Mouse (Mus musculus) hindbrain, embryonic 15.5 days (tissue): ENCODE results near the gene Smad3. TPM values are rescaled to one million over a fixed set of nuclear protein-coding genes. Genes with fewer than 3 reads are reported as not detected.

Experiments
- ATAC-seq: fragments of 200-750 bp; cut with Nextera tagmentation; 2 replicates; pipeline ENCODE4 v1.8.0; 2017; ENCODE audit warnings: low read depth, moderate number of reproducible peaks, moderate TSS enrichment; ENCODE audit not compliant: low FRiP score
- H3K27ac ChIP-seq: fragments of 300-500 bp; sonication (generic); replicated peaks from 2 replicates; pipeline ENCODE4 v1.5.1; 2015; ENCODE audit warnings: mild to moderate bottlenecking, inconsistent platforms
- H3K27me3 ChIP-seq: fragments of 300-500 bp; sonication (generic); 2 replicates; pipeline ENCODE4 v1.6.1; 2015; ENCODE audit warnings: control low read depth, inconsistent platforms
- H3K36me3 ChIP-seq: fragments of 300-500 bp; sonication (generic); 2 replicates; pipeline ENCODE4 v1.6.1; 2015; ENCODE audit warnings: control low read depth, inconsistent platforms
- H3K4me1 ChIP-seq: fragments of 300-500 bp; sonication (generic); replicated peaks from 2 replicates; pipeline ENCODE4 v1.6.1; 2015; ENCODE audit warnings: control low read depth, inconsistent platforms
- H3K4me2 ChIP-seq: fragments of 300-500 bp; sonication (generic); 2 replicates; pipeline ENCODE4 v1.6.1; 2015; ENCODE audit warnings: moderate library complexity, mild to moderate bottlenecking, inconsistent platforms
- H3K4me3 ChIP-seq: fragments of 300-500 bp; sonication (generic); 2 replicates; pipeline ENCODE4 v1.5.1; 2015; ENCODE audit warnings: mild to moderate bottlenecking, inconsistent platforms
- H3K9ac ChIP-seq: fragments of 300-500 bp; sonication (generic); 2 replicates; pipeline ENCODE4 v1.6.1; 2015; ENCODE audit warnings: inconsistent platforms
- H3K9me3 ChIP-seq: fragments of 300-500 bp; sonication (generic); 2 replicates; pipeline ENCODE4 v1.6.1; 2016; ENCODE audit warnings: control low read depth, inconsistent platforms
- whole genome bisulfite sequencing: fragments of 180-500 bp; shearing (Covaris S2); methylation state at CpG from one replicate; pipeline ENCODE4 v1.1.7; 2015; 5-methylcytosine and 5-hydroxymethylcytosine counted together
- polyA plus RNA-seq: library from polyadenylated mRNA; unstranded; fragments of >200 nt; fragmentation: Nextera tagmentation; extraction: Ambion mirVana; gene quantifications from 2 replicates; pipeline ENCODE4 v1.2.1, GENCODE M21; 2015

The Smad3 gene
- polyA plus RNA-seq, 1 experiment from 2014 or later = 9.6 TPM

DNA sequence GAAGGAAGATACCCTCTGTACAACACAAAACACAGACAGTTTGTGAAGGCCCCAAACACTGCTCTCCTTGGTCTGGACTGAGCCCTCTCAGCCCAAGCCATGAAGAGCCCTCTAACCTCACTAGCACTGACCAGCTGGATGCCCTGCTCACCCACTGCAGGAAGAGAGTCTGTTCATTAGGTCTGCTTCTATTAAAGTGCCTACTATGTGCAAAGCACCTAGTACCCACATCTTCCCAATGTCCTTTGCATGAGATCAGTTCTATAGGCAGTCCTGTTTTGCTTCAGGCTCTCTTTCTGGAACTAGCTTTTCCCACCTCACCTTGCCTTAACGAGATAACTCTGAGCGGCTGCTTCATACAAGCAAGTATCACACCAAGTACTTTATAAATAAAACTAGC, 74.9 kb downstream of the Smad3 start:
- WGBS = 93% methylated on average over 2 of the region's 2 CpGs
- H3K27me3 ChIP-seq = no peaks in the 10 kb centered on the region

GRCm38 (mm10) chr9:63682301-63682700, 75.5 kb downstream of the Smad3 start:
- WGBS = 82% methylated on average over 9 of the region's 9 CpGs
- no peak overlapping the region for H3K27ac ChIP-seq

More for the DNA sequence above, 74.9 kb downstream of the Smad3 start:
- Histone ChIP-seq H3K4me1 (no peaks in the 10 kb centered on the region), H3K9me3 (no peaks in the 10 kb centered on the region), H3K27ac (no peak overlapping the region), H3K4me2 (no peak overlapping the region), H3K4me3 (no peak overlapping the region), H3K36me3 (no peaks in the 10 kb centered on the region), H3K9ac (no peak overlapping the region)
- no peak for ATAC-seq

GRCm38 (mm10) chr9:63678076-63678475, 79.7 kb downstream of the Smad3 start:
- Histone ChIP-seq H3K4me1 (no peaks in the 10 kb centered on the region), H3K27ac (no peak overlapping the region), H3K4me2 (no peak overlapping the region), H3K36me3 (no peaks in the 10 kb centered on the region), H3K4me3 (no peak overlapping the region), H3K9ac (no peak overlapping the region), H3K9me3 (no peaks in the 10 kb centered on the region), H3K27me3 (no peaks in the 10 kb centered on the region)
- ATAC-seq = no peak
- WGBS = 94% methylated on average over 1 of the region's 1 CpGs

More at GRCm38 (mm10) chr9:63682301-63682700, 75.5 kb downstream of the Smad3 start:
- ATAC-seq = no peak
- H3K9ac ChIP-seq = no peak overlapping the region
- H3K36me3 ChIP-seq = no peaks in the 10 kb centered on the region
- H3K27me3 ChIP-seq = no peaks in the 10 kb centered on the region
- no peaks in the 10 kb centered on the region for H3K9me3 ChIP-seq
- H3K4me3 ChIP-seq = no peak overlapping the region
- no peak overlapping the region for H3K4me2 ChIP-seq
- H3K4me1 ChIP-seq = no peaks in the 10 kb centered on the region

GRCm38 (mm10) chr9:63677621-63678020, 80.2 kb downstream of the Smad3 start:
- H3K27me3 ChIP-seq = no peaks in the 10 kb centered on the region
- no peak for ATAC-seq
- H3K4me2 ChIP-seq = no peak overlapping the region
- H3K27ac ChIP-seq = no peak overlapping the region
- no peaks in the 10 kb centered on the region for H3K9me3 ChIP-seq
- H3K9ac ChIP-seq = no peak overlapping the region
- no peaks in the 10 kb centered on the region for H3K36me3 ChIP-seq
- WGBS = 63% methylated on average over 3 of the region's 3 CpGs
- H3K4me1 ChIP-seq = peaks cover 4% of the 10 kb centered on the region; the same call in 1 of the 2 replicates
- H3K4me3 ChIP-seq = no peak overlapping the region

DNA sequence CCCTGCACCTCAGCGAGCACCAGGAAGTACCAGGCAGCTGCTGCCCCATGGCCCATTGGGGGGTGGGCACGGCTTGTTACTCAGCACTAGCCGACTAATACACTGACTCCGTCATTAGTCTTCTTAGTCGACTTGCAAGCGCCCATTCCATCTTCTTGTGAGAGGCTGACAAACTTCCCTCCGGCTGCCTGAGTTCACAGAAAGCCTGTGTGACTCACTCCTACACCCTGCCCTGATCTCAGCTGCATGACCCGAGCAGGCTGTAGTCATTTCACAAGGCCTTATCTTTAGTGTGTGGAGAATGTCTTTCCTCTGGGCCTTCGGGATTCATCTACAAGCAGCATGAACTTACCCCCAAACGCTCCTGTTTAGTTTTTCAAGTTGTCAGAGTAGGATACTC, 83.2 kb downstream of the Smad3 start:
- H3K4me2 ChIP-seq = no peak overlapping the region
- H3K27ac ChIP-seq = no peak overlapping the region
- no peak for ATAC-seq
- H3K27me3 ChIP-seq = no peaks in the 10 kb centered on the region
- 91% methylated on average over 10 of the region's 10 CpGs for WGBS
- H3K9ac ChIP-seq = no peak overlapping the region
- no peaks in the 10 kb centered on the region for H3K9me3 ChIP-seq
- no peaks in the 10 kb centered on the region for H3K36me3 ChIP-seq
- peaks cover 4% of the 10 kb centered on the region; the same call in 1 of the 2 replicates for H3K4me1 ChIP-seq
- no peak overlapping the region for H3K4me3 ChIP-seq

DNA sequence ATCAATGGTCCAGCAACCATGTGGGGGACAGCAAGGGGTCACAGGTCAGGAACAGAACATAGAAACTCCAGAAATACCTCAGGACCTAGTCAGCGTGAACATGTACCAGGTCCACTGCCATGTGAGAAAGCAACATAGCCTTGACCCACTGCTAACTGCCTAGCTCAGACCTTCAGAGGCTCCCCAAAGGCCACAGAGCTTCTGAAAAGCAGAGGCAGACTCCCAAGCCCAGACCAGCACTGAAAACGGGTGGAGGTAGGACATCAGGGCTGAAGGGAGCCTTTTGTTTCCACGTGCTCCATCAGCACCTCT, 84.3 kb downstream of the Smad3 start:
- no peak overlapping the region for H3K4me2 ChIP-seq
- H3K4me3 ChIP-seq = no peak overlapping the region
- no peak for ATAC-seq
- no peaks in the 10 kb centered on the region for H3K9me3 ChIP-seq
- no peak overlapping the region for H3K27ac ChIP-seq
- no peaks in the 10 kb centered on the region for H3K27me3 ChIP-seq
- peaks cover 11% of the 10 kb centered on the region; the same call in 1 of the 2 replicates for H3K4me1 ChIP-seq
- no peaks in the 10 kb centered on the region for H3K36me3 ChIP-seq
- WGBS = 76% methylated on average over 3 of the region's 3 CpGs
- no peak overlapping the region for H3K9ac ChIP-seq

- H3K9ac ChIP-seq = no peak overlapping the region
- no peak overlapping the region for H3K4me2 ChIP-seq
- 69% methylated on average over 8 of the region's 8 CpGs for WGBS
- ATAC-seq = no peak
- H3K27me3 ChIP-seq = no peaks in the 10 kb centered on the region
- H3K4me3 ChIP-seq = no peak overlapping the region
- peaks cover 16% of the 10 kb centered on the region for H3K4me1 ChIP-seq
- no peaks in the 10 kb centered on the region for H3K9me3 ChIP-seq
- no peak overlapping the region for H3K27ac ChIP-seq
- H3K36me3 ChIP-seq = no peaks in the 10 kb centered on the region
Measured at GRCm38 (mm10) chr9:63672797-63673493, 84.8 kb downstream of the Smad3 start.

- Histone ChIP-seq H3K9me3 (no peaks in the 10 kb centered on the region), H3K4me1 (peaks cover 46% of the 10 kb centered on the region), H3K4me3 (no peak overlapping the region), H3K27me3 (no peaks in the 10 kb centered on the region), H3K36me3 (no peaks in the 10 kb centered on the region), H3K9ac (no peak overlapping the region), H3K4me2 (no peak overlapping the region), H3K27ac (no peak overlapping the region)
- ATAC-seq = no peak
- 98% methylated on average over 7 of the region's 7 CpGs for WGBS
Measured at GRCm38 (mm10) chr9:63669816-63670215, 88.0 kb downstream of the Smad3 start.

DNA sequence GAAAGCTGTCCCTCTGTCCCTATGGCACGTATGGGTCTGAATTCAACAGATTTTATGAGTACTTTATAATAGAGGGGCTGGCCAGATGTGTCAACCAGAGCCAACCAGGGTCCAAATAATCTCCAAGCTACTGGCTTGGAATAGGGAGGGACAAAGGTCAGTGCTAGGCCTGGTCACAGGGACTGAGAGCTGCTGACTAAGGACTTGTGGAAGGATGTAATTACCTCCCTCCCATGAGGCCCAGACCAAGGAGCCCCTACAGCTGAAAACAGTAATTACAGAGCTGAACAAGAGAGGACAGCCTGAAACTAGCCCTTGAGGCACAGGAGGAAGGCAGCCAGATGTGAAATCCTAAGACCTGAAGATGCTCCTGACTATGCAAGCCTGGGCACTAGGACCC, 89.2 kb downstream of the Smad3 start:
- Histone ChIP-seq H3K36me3 (no peaks in the 10 kb centered on the region), H3K4me2 (no peak overlapping the region), H3K4me1 (peaks cover 49% of the 10 kb centered on the region), H3K4me3 (no peak overlapping the region), H3K27ac (no peak overlapping the region), H3K9ac (no peak overlapping the region), H3K27me3 (no peaks in the 10 kb centered on the region), H3K9me3 (no peaks in the 10 kb centered on the region)
- no peak for ATAC-seq
- 63% methylated on average over 1 of the region's 1 CpGs for WGBS

DNA sequence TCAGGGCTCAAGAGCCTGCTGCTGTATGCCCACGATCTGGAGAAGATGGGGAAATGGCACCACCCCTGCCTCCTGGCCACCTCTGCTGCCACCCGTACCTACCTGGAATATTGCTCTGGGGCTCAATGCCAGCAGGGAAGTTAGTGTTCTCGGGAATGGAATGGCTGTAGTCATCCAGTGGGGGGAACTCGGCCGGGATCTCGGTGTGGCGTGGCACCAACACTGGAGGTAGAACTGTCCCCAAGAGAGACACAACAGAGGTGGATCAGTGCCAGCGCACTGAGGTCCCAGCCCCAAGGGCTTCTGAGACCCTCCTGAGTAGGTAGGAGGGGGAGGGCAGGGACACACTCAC, 90.4 kb downstream of the Smad3 start:
- Histone ChIP-seq H3K4me2 (0 out of 2 replicates have a peak overlapping the region, but pooled peaks have one; percentile 7), H3K4me1 (peaks cover 45% of the 10 kb centered on the region), H3K36me3 (no peaks in the 10 kb centered on the region), H3K27ac (0 out of 2 replicates have a peak overlapping the region, but pooled peaks have one; percentile 3), H3K27me3 (no peaks in the 10 kb centered on the region), H3K4me3 (no peak overlapping the region), H3K9me3 (no peaks in the 10 kb centered on the region), H3K9ac (no peak overlapping the region)
- 75% methylated on average over 8 of the region's 8 CpGs for WGBS
- no peak for ATAC-seq

DNA sequence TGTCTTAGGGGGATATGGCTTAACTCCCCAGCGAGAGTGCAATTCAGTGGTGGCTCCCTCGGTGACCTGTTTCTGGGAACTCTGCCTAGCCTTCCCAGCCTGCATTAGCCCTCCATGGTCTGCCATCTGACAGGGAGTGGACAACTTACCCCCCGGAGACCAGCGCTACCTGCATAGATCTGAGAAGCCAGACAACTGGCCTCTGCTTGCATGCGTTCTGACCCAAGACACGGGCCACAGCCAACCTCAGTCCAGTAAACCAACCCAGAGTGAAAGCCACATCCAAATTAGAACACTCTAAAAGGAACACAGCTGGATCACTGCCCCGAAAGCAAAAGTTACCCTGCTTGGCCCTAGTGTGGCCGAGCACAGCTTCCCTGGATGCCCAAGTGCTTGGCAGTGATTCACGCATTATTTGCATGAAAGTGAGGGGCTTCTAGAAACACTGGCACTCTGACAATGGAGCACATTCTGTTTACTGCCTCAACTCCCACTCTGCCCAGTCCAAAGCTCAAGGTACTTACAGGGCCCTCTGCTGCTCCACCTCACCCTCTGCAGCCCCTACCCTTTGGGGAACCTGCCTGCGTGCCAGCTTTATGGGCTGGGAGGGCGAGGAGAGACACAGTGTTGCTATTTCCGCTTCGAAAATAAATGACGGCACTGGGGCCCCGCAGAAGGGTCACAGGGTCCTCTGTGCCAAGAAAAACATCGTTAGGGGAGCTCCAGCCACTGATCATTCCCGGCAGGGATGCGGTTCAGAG, 91.0 kb downstream of the Smad3 start:
- H3K4me3 ChIP-seq = no peak overlapping the region
- no peaks in the 10 kb centered on the region for H3K27me3 ChIP-seq
- peak; percentile 70 for ATAC-seq
- 0 out of 2 replicates have a peak overlapping the region, but pooled peaks have one; percentile 7 for H3K4me2 ChIP-seq
- H3K9me3 ChIP-seq = no peaks in the 10 kb centered on the region
- no peaks in the 10 kb centered on the region for H3K36me3 ChIP-seq
- H3K27ac ChIP-seq = peak overlapping the region; percentile 51; the same call in 1 of the 2 replicates
- H3K4me1 ChIP-seq = peaks cover 45% of the 10 kb centered on the region
- H3K9ac ChIP-seq = no peak overlapping the region
- 48% methylated on average over 18 of the region's 18 CpGs for WGBS

DNA sequence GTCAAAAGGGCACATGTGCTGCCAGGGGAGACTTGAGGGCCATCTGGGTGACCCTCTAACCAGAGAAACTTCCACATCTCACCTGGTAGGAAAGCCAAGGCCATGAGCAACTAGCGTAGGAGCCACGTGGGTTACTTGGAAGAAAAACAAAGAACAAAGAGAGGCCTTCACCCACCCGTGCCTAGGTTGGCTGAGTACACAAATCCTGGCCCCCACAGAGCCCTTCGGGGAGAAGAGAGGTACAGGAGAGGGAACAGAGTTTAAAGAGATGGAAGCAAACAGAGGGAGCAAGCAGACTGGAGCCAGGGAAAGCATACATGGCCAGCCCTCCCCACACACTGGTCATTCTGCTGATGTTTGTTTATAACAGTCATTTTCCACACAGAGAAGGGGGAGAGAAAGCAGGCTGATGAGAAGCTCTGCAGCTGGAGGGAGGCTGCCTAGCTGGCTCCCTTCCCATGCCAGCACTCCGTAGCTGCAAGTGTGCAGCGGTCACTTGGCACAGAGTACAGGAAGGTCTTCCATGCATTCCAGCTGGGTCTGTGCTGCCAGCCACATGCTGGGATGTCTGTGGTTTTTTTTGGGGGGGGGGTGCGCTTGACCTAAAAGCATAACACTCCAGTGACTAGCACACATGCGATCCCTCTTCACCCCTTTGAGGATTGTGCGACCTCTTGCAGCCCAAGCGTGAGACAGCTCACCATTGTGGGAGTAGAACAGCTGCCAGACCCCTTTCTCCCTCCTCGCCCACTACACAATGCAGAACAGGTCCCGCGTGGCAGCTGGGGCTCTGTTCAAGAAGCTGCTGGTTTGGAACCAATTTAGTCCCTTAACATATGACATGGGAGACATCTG, 92.8 kb downstream of the Smad3 start:
- Histone ChIP-seq H3K27ac (peak overlapping the region; percentile 28), H3K36me3 (no peaks in the 10 kb centered on the region), H3K4me3 (no peak overlapping the region), H3K9ac (no peak overlapping the region), H3K4me2 (no peak overlapping the region), H3K9me3 (no peaks in the 10 kb centered on the region), H3K4me1 (peaks cover 45% of the 10 kb centered on the region), H3K27me3 (no peaks in the 10 kb centered on the region)
- 29% methylated on average over 13 of the region's 13 CpGs for WGBS
- 0 out of 2 replicates have a peak, but pooled peaks have one; percentile 55 for ATAC-seq
